Mouse (Mus musculus) heart, adult 9 months (tissue): ENCODE data around the gene Fstl4.

Experiments
- DNase-seq, 2 experiments: peaks; one replicate each; pipeline ENCODE4 v3.0.0; 2022; ENCODE audit warnings: low spot score in 2 of 2

Gene Fstl4

GRCm38 (mm10) chr11:53019509-53019908 lies 255.1 kb downstream of the Fstl4 start:
- no peak for DNase-seq

GRCm38 (mm10) chr11:53024403-53024802 lies 260.0 kb downstream of the Fstl4 start:
- DNase-seq, result no peak

GRCm38 (mm10) chr11:53025686-53026085 lies 261.3 kb downstream of the Fstl4 start:
- no peak for DNase-seq

GRCm38 (mm10) chr11:53028421-53029168 lies 264.2 kb downstream of the Fstl4 start:
- no peak for DNase-seq

GRCm38 (mm10) chr11:53031777-53032176 lies 267.3 kb downstream of the Fstl4 start:
- DNase-seq, result no peak

- DNase-seq, result peak; percentile 3 to 51
These were observed 267.9 kb downstream of the Fstl4 start for GRCm38 (mm10) chr11:53032336-53032735.

- no peak for DNase-seq
These were observed 271.0 kb downstream of the Fstl4 start for GRCm38 (mm10) chr11:53035414-53035813.

- no peak for DNase-seq
These were observed 282.4 kb downstream of the Fstl4 start for GRCm38 (mm10) chr11:53046850-53047249.

- no peak for DNase-seq
These were observed 289.7 kb downstream of the Fstl4 start for GRCm38 (mm10) chr11:53054151-53054550.

GRCm38 (mm10) chr11:53055896-53056295 lies 291.5 kb downstream of the Fstl4 start:
- DNase-seq, result no peak

GRCm38 (mm10) chr11:53056781-53057180 lies 292.3 kb downstream of the Fstl4 start:
- DNase-seq, result no peak

GRCm38 (mm10) chr11:53057821-53058553 lies 293.6 kb downstream of the Fstl4 start:
- DNase-seq, result no peak

GRCm38 (mm10) chr11:53058557-53058956 lies 294.1 kb downstream of the Fstl4 start:
- no peak for DNase-seq

- no peak for DNase-seq
These were observed 303.5 kb downstream of the Fstl4 start for GRCm38 (mm10) chr11:53067699-53068478.

- DNase-seq, result no peak
These were observed 304.1 kb downstream of the Fstl4 start for GRCm38 (mm10) chr11:53068479-53069065.

- no peak for DNase-seq
These were observed 305.3 kb downstream of the Fstl4 start for GRCm38 (mm10) chr11:53069751-53070150.

GRCm38 (mm10) chr11:53071602-53072001 lies 307.2 kb downstream of the Fstl4 start:
- DNase-seq, result no peak

GRCm38 (mm10) chr11:53077641-53078040 lies 313.2 kb downstream of the Fstl4 start:
- DNase-seq, result no peak

GRCm38 (mm10) chr11:53078419-53079334 lies 314.2 kb downstream of the Fstl4 start:
- DNase-seq, result no peak

GRCm38 (mm10) chr11:53081310-53081709 lies 316.9 kb downstream of the Fstl4 start:
- DNase-seq, result no peak

- no peak for DNase-seq
These were observed 320.9 kb downstream of the Fstl4 start for GRCm38 (mm10) chr11:53085367-53085766.
